Mouse (Mus musculus) kidney, adult 2 months (tissue): ENCODE measurements around the gene Ctf1.

Experiments used
- CTCF ChIP-seq: fragments of 200-500 bp; conservative IDR thresholded peaks from 2 replicates; pipeline ENCODE4 v1.5.1; 2011; ENCODE audit warnings: low read depth, mild to moderate bottlenecking, control low read depth, low read length, moderate library complexity, mixed read lengths; ENCODE audit not compliant: insufficient read depth, insufficient read length
- POLR2A ChIP-seq: fragments of 200-500 bp; IDR thresholded peaks from one replicate; pipeline ENCODE4 v1.6.1; 2011; ENCODE audit warnings: low read depth, low read length, control low read depth

GRCm38 (mm10) chr7:127689626-127690280 is 22.8 kb upstream of the Ctf1 start:
- TF ChIP-seq CTCF, result no peak
- TF ChIP-seq POLR2A, result no peak
